Mouse (Mus musculus): ENCODE results near the gene Ciita. TPM values are rescaled to one million over a fixed set of nuclear protein-coding genes. Genes with fewer than 3 reads are reported as not detected.

The Ciita gene
- polyA plus RNA-seq, 2 experiments from 2014 or later = 1.3 to 4.3 TPM

DNA sequence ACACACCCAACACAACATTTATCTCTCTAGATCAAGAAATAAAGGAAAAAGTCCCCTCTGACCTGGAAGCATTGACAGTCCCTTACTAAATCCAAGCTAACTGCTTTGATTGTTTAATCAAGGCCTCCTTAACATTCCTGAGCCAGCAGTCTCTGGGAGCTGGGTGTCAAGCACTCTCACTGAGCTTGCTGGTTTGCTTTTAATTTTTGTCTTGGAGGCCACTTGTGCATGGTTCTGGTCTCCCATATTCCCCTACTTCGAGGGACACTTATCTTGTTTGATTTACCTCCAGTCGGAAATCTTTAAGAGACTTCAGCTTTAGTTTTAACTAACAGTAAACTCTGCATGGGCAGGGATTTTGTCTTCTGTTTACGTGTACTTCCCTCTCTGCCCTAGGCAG lies 4.9 kb upstream of the Ciita start:
- no peak for ATAC-seq

DNA sequence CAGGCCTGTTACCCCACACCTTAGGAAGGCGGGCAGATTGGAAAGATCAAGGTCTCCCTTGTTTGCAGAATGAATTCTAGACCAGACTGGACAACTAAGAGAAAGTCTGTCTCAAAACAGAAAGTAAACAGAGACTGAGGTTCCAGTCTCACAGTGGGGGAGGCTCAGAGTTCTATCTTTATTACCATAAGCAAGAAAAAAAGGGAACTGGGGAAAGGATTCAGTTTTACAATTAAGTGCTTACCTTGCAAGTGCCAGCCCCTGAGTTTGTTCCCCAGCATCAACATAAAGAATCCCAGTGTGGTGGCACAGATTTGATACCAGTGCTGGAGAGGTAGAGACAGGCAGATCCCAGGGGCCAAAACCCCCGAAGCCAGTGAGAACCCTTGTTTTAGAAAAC lies 3.9 kb upstream of the Ciita start:
- no peak for ATAC-seq

DNA sequence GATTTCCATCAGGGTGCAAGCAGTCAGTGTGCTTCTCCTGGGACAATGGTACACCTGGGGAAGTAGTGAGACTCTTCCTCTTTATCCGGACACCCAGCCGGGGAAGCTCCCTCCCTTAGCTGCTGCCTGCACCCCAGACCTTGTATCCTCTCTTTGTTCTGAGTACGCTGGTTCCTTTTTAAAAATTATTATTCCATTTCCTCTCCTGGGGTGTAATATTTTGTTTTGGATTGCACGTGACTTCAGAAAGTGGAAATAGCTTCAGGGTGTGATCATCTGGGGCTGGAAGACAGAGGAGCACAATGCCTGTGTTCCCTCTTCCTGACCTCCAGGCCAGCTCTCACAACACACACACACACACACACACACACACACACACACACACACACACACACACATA lies 2.5 kb downstream of the Ciita start:
- ATAC-seq = no peak

DNA sequence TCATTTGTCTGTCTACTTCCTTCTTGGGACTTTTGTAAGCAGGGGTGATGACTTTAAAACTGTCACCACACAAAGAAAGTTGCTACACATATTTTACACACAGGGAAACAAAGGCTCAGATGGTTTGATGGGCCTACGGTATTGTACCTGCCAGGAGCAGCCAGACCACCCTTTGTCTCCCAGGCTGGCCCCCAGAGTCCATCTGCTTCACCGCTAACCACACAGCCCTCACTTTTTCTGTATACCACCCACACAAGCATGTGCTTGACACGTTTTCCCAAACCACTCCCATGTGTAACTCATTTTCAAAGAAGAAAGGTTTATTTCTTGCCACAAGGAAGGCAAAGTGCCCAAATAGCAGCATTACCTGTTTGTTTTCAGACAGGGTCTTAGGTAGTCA lies 7.1 kb downstream of the Ciita start:
- ATAC-seq = no peak

DNA sequence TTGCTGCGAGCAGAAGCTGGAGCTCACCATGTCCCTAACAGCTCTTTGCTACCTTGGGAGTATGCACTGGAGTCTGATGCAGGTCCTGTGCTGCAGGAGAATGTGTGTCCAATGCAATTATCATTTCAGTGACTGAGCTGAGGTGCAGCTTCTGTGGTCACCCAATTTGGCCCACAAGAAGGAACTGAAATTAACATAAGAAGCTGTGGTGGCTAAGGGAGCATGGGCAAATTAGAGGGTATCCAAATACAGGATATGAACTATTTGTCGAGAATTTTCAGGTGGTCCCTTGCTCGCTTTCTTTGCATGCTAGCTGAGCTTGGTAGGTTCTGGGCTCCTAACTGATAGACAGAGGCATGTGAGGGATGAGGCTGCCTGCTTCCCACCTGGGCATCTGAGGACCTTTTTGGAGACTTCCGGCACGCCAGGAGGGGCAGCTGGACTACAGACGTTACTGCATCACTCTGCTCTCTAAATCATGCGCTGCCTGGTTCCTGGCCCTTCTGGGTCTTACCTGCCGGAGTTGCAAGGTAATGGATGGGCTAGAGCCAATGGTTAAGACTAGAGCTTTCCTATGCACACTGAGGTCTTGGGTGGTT lies 8.1 kb downstream of the Ciita start:
- ATAC-seq = no peak

DNA sequence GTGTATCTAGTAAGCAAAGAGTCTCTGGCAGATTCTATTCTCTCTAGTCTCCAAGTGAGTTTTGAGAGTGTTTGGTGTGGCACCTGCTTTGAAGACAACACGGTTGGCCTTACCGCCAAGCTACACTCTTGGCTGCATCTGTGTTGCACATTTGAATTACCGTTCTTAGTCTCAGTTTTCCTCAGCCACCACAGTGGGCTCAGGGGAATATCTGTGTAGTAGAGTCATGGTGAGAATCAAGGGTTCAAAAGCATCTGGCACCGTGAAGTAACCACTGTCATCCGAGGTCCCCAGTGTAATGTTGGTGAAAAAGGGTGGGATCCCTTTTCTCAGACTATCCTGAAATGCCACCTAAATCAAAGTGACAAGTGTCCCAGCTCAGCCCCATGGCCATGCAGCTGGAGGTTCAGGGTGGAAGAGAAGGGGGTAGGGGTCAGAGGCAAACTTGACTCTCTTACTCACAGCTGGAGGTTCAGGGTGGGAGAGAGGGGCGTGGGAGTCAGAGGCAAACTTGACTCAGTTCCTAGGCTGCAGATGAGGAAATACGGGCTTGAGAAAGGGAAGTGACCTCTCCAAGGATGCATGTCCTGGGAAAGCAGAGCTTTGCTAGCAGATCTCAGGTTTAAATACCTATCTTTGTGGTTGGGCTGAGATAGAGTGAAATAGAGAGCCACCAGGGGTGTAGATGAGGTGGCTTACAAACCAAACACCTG lies 9.1 kb downstream of the Ciita start:
- ATAC-seq = no peak

DNA sequence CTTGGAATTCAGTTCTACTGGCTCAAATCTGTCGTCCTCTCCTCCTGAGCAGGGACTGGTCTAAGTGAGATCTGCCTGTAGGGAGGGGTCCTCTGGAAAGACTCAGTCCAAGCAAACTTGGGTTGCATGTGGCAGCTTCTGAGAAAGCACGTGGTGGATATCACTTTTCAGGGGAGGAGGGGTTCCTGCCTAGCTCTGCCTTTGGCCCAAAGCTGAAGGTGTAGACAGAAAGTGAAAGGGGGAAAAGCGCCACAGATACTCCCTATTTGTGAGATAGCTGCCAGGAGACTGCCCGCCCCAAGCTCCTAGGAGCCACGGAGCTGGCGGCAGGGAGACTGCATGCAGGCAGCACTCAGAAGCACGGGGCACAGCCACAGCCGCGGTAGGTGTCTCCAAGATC lies 9.6 kb downstream of the Ciita start:
- ATAC-seq = no peak

DNA sequence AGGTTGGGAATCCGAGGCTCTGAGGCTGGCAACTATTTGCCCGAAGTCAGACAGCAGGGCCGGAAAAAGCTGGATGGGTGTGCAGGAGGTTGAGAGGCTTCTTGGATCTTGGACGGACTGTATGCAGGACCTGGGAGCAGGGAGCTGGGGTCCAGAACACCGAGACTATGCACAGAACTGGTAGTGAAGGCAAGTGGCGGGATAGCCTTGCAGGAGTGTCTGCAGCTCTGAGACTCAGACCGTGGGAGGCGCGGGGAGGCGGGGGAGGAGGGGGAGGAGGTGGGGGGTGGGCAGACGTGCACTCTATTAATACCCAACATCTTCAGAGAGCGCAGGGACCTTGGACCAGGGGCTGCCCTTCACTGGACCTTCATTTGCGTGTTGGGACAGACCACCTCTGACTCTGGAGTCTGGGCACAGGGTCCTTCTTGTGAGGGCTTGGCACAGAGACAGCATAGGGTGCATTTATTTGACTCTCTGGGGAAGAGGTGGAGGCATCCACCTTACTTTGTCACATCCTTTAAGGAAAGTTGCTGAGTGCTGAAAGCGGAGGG lies 10.1 kb downstream of the Ciita start:
- no peak for ATAC-seq

DNA sequence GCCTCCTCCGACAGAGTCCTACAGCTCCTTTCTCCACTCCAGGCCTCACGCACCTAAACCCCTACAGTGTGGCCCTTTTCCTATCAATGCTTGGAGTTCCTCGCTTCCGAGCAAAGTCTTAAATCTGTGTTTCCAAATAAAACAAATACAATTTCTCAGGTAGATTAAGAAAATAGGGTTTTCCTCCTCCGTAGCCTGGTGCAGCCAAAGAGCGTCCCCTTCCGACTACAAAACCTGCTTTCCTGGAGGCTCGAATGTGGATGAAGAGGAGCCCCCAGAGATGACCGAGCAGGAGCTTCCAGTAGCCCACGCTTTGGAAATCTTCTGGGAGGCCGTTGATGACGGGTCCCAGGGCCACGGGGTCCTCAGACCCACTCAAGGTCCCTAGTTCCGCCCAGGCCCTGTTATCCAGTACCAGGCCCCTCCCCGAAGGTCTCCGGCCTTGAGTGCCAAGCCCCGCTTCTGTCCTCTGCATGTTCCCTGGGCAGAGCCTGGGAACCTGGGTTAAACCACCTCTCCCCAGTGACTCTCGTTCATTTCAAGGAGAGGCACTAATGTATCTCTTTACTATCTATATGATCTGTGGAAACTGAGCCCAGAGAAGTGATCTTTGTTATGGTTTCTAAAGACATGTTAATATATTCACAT lies 10.8 kb downstream of the Ciita start:
- no peak for ATAC-seq

DNA sequence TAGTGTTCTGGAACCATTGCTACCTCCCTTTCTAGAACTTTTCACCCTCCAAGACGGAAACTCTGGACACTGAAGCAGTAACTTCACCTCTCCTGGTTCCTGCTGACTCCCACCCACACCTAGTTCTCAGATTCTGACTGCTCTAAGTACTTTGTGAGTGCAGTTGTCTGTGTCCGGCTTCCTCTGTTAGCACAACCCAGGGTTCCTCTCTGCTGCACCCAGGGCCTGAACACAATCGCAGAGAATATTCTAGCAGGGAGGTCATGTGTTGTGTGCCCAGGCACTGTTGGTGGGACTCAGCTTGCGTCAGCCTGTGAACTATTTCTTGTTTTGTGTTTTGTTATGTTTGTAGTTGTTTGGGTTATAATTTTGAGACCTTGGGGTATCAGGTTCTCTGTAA lies 11.9 kb downstream of the Ciita start:
- ATAC-seq = no peak

DNA sequence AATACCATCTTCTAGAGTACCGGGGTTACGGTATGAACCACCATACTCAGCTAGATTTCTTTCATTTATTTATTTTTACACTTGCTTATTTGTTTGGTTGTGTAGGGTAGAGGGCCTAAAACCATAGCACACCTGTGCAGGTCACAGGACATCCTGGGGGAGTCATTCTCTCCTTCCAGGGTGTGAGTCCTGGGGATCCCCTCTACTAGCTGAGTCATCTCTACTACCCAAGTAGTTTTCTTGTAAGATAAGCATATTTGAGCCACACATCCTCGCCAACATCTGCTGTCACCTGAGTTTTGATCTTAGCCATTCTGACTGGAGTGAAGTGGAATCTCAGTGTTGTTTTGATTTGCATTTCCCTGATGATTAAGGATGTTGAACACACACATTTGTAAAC lies 12.7 kb downstream of the Ciita start:
- no peak for ATAC-seq

DNA sequence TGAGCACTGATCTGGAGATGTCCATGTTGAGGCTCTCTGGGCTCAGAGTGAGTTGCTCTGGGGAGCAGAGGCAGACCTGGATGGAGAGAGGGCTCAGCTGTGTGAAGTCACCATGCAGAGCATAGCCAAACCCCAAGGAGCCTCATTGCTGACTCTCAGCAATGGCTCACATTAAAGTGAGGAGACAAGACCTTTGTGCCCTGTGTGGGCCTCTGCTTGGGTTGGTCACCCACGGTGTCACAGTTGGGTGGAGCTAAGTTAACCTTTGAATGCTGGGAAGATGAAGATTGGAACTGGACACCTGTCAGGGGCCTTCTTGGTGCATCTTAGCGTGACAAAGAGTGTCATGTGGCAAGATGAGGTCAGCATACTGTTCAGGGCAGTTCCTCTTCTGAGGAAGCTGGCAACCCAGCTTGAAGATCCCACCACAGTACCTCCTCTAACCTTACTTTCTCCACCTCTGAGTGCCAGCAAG lies 16.0 kb downstream of the Ciita start:
- no peak for ATAC-seq

DNA sequence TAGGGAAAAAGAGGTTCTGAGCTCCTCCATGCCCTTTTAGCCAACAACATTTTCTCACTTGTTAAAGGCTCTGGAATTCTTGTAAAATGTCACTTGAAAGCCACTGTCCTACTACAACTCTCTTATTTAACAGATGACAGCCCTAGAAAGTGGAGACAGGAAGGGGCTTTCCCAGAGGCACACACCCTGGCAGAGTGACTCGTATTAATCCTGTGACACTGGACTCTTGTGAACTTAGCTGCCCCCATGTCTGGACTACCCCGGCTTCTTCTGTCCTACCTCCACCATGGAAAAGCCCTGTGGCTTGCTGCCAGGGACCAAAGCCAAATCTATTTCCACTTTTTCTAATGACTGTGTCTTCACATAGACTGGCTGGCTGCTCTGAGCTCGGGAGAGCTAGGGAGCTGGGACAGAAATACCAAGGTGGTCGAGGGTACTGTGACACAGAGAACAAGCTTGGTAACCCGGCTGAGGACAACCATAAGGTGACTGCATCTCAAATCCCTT lies 18.3 kb downstream of the Ciita start:
- ATAC-seq = no peak

DNA sequence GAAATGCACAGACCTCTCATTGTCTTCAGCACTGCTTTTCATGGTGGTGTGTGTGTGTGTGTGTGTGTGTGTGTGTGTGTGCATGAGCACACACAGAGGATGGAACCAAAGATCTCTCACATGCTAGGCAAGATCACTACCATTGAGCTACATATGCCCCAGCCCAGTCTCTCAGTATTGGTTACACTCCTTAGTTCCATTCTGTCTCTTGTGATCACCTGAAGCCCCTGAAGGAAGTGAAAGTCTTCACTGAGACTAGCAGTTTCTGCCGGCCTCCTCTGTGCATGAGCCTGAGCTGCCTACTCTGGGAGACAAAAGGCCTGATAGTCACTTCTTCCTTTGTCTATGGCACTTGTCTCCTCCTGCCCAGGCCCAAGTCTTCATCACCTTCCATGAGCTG lies 19.3 kb downstream of the Ciita start:
- ATAC-seq = no peak

DNA sequence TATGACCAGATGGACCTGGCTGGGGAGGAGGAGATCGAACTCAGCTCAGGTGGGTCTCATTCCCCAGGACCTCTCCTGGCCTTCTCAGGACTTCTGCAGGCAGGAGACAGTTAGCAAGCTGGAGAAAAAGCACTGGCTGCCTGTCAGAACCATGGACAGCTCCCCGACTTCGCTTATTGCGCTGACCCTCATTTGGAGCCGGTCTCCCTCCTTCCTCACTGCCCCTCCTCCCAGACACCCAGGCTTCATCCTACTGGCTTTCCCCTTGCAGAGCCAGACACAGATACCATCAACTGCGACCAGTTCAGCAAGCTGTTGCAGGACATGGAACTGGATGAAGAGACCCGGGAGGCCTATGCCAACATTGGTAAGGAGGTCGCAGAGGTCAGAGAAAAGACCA lies 22.0 kb downstream of the Ciita start:
- ATAC-seq = no peak

DNA sequence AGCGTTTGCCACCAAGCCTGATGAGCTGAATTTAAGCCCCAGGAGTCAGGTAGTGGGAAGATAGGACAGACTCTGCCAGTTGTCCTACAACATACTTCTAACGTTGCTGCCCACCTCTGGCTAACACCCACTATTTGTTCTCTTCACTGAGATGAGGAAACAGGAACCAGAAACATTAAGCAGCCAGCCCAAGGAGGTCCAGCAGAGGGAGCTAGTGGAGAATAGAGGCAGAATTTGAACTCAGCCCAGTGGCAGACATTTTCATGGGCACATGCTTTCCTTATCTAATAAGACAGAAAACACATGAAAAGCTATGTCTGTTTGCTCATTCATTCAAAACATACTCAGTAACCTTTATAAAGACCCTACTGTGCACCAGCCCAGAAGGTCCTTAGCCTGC lies 23.2 kb downstream of the Ciita start:
- ATAC-seq = no peak

DNA sequence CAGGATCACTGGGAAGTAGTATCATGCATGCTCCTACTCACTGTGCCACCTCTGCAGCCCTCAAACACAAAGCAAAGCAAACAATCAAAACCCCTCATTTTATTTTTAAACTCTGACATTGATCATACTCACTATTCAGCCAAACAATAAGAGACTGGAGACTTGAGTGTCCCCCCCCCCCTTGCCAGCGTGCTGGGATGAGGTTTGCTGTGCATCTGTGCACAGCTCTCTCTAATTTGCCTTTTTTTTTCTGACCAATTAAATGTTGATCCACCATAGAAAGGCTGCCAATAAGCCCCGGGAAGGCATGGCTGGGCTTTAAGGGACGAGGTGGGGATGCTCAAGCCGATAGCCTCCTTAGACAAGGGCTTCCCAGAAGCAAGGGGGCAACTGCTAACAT lies 27.6 kb downstream of the Ciita start:
- ATAC-seq = no peak

DNA sequence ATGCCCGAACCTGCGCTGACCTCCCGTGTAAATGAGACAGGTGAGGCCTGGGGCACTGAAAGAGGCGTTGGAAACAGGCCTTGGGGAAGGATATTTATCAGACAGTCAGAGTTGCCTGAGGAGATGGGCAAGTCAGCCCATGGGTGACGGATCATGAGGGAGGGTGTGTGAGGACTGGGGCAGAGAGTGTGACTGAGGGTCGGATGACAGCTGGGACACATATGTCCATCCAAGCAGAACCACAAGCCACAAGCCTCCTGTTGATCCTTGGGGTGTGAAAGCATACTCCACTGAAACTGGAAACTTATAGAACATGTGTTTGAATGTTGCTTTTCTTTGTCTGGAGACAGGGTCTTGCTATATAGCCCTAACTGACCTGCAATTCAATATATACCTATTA lies 28.8 kb downstream of the Ciita start:
- ATAC-seq = no peak

DNA sequence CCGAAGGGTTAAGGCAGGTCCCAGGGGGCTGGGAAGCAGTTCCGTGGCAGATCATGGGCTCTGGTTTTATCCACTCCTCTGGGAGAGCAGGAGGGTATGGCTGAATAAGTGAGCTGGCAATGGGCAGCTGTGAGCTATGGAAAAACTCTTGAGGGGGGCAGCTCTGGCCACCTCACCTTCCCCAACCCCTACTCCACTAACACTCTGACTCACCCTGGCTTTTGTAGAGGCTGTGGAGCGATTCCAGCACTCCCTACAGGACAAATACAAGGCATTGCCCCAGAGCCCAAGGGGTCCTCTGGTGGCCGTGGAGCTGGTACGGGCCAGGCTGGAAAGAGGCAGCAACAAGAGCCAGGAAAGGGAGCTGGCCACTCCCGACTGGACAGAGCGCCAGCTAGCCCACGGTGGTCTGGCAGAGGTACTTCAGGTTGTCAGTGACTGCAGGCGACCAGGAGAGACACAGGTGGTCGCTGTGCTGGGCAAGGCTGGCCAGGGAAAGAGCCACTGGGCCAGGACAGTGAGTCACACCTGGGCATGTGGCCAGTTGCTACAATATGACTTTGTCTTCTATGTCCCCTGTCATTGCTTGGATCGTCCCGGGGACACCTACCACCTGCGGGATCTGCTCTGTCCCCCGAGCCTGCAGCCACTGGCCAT lies 30.7 kb downstream of the Ciita start:
- no peak for ATAC-seq

DNA sequence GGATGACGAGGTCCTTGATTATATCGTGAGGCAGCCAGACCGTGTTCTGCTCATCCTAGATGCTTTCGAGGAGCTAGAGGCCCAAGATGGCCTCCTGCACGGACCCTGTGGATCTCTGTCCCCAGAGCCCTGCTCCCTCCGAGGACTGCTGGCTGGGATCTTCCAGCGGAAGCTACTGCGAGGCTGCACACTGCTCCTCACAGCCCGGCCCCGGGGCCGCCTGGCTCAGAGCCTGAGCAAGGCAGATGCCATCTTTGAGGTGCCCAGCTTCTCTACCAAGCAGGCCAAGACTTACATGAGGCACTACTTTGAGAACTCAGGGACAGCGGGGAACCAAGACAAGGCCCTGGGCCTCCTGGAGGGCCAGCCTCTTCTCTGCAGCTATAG lies 31.3 kb downstream of the Ciita start:
- ATAC-seq = no peak

DNA sequence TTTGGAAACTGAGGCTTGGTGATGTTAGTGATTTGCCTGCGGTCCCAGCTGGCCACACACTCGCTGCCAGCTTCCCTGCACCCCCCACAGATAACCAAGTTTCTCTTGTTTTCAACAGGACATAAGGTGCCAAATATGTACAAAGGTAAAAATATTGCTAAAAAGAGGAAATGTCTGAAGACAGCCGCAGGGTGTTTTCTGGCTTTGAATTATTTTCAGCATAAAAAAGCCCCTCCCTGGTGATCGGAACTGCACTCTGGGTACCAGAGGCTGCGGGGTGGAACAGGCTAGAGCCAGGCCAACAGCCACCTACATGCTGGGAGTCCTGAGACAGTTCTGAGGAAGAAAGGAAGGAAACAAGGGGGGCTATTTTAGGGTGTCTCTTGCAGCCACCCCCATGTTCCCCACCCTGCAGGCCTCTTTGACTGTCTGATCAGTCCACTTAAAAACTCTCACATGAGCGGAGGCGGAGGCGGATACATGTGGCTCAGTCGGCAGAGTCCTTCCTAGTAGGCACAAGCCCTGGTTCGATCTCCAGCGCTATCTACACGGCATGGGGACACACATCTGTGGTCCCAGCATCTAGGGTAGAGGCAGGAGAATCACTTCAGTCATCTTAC lies 36.2 kb downstream of the Ciita start:
- ATAC-seq = no peak

DNA sequence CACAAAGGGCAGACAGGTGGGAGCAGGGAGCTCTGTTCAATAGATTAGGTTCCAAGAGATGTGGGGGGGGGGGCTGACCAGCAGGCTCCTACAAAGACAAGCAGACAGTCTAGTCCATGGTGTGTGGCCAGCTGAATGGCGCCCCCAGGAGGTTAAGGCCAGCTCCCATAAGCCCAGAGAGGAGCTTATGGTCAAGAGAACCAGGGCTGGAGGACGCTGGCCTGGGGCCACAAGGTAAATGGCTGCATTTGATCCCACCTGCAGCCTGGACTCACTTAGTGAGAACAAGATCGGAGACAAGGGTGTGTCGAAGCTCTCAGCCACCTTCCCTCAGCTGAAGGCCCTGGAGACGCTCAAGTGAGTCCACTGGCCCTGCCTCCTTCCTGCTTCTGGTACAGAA lies 38.2 kb downstream of the Ciita start:
- no peak for ATAC-seq

All from activated CD4-positive, CD25-positive, alpha-beta regulatory T cell, adult 4 months (primary cell).